Mouse (Mus musculus) inflammation-experienced regulatory T-cells (primary cell): ENCODE results near the gene Zup1. TPM values are rescaled to one million over a fixed set of nuclear protein-coding genes. Genes with fewer than 3 reads are reported as not detected.

ENCODE experiments used
- polyA plus RNA-seq, 2 experiments: library from polyadenylated mRNA; unstranded; fragments of 100-300 nt; shearing (Covaris generic); gene quantifications; one replicate each; pipeline ENCODE4 v1.2.1; 2017

Zup1 gene
- 10 to 100 TPM; 54.7 to 61.8 TPM for polyA plus RNA-seq

DNA sequence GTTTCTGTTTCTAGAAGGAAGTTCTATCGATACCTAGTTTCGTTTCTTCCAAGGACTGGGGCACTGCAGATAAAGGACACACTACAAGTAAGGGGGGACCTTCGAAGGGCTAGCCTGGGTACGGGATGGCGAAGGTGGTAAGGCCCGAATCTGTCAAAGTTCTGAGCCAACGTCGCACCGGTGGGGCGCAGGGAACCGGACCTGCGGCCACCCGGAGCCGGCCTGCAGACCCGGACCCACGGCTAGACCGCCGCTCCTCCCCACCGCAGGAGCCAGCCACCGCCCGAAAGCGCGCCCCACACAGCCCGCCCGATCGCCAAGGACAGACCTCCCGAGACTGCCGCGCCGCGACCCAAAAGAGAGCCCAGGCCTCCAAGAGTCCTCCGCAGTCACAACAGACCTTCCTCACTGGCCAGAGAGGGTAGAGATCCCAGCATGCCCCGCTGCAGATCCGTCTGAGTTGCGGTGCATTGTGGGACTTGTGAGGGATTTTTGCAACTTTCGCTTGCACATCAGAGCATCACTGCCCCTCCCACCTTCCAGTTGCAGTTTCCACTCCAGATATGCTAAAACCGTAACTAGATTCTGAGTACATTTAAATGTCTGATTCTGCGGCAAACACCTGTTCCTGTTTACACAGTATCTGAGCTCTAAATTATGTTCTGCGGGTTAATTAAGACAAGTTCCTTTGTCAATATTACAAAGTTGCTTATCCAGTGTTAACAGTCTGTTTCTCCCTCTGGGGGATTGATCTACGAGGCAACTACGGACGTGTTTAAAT, at the start of gene Zup1:
TSS of gene Zup1 (minus strand) at position 467 of the 781 bp plus-strand sequence.

DNA sequence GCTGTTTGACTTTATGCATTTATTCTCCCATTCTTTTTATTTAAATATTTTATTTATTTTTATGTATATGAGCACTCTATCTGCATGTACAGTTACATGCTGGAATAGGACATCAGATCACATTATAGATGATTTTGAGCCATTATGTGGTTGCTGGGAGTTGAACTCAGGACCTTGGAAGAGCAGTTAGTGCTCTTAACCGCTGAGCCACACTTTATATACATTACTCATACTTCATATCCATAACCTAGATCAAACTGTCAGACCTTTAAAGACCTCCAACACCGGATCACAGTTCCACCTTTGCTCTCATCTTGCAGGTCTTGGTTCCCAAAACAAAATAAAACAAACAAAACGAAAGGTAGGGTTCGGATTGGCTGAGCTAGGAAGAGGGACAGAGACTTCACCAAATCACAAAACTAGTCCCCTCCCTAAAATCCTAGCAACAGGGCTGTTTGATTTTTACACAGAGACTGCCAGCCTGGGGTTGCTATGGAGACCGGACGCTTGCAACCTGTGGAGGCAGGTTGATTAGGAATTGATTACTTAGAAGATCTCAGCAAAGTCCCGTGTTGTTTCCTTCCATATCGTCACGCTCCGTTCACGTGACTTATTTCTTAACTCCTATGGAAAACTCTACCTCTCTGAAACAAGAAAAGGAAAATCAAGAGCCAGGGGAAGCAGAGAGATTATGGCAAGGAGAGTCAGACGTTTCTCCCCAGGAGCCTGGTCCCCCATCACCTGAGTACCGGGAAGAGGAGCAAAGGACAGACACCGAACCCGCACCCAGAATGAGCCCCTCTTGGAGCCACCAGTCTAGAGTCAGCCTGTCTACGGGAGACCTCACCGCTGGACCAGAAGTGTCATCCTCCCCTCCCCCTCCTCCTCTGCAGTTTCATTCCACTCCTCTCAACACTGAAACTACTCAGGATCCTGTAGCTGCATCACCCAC, 46.3 kb downstream of the Zup1 start, which contains the start of gene Rsph4a:
TSS of gene Rsph4a (plus strand) at position 582 of the 952 bp plus-strand sequence.

Other genes starting within 250 kb of the Zup1 start
- under 1 TPM; 0.22 to 0.33 TPM for gene Sult3a2, start 164.6 kb downstream of the Zup1 start, polyA plus RNA-seq
- gene Sult3a1, start 93.5 kb downstream of the Zup1 start, polyA plus RNA-seq = not detected
- under 1 TPM; 0.36 to 0.37 TPM for gene Rsph4a, start 46.2 kb downstream of the Zup1 start, polyA plus RNA-seq
- gene Rwdd1, start 68.4 kb upstream of the Zup1 start, polyA plus RNA-seq = 100 to 1,000 TPM; 120 to 137 TPM
- not detected for gene Trappc3l, start 86.3 kb upstream of the Zup1 start, polyA plus RNA-seq
- gene Calhm4, start 93.0 kb upstream of the Zup1 start, polyA plus RNA-seq = under 1 TPM in 1 of 2 experiments, not detected in 1; 0.06 TPM
- under 1 TPM in 1 of 2 experiments, not detected in 1; 0.06 TPM for gene Calhm5, start 145.2 kb upstream of the Zup1 start, polyA plus RNA-seq
- gene Calhm6, start 176.7 kb upstream of the Zup1 start, polyA plus RNA-seq = 10 to 100 TPM; 29.4 to 36.1 TPM